Mouse (Mus musculus): ENCODE data around the gene Ddi2.

The Ddi2 gene

GRCm38 (mm10) chr4:141653813-141654212 is 69.4 kb downstream of the Ddi2 start:
- no peak for DNase-seq

- DNase-seq: no peak
These were observed 70.2 kb downstream of the Ddi2 start for GRCm38 (mm10) chr4:141653044-141653443.

- no peak for DNase-seq
These were observed 71.3 kb downstream of the Ddi2 start for GRCm38 (mm10) chr4:141651944-141652343.

GRCm38 (mm10) chr4:141651286-141651685 is 71.9 kb downstream of the Ddi2 start:
- DNase-seq: no peak

- DNase-seq: no peak
These were observed 74.0 kb downstream of the Ddi2 start for GRCm38 (mm10) chr4:141649244-141649643.

GRCm38 (mm10) chr4:141648262-141648661 is 75.0 kb downstream of the Ddi2 start:
- DNase-seq: no peak

- DNase-seq: no peak
These were observed 76.0 kb downstream of the Ddi2 start for GRCm38 (mm10) chr4:141647187-141647586.

- DNase-seq: no peak
These were observed 77.2 kb downstream of the Ddi2 start for GRCm38 (mm10) chr4:141645988-141646387.

- peak; percentile 85 for DNase-seq
These were observed 79.9 kb downstream of the Ddi2 start for GRCm38 (mm10) chr4:141643118-141643855.

GRCm38 (mm10) chr4:141641961-141642811 is 81.0 kb downstream of the Ddi2 start:
- DNase-seq: no peak

GRCm38 (mm10) chr4:141641353-141641771 is 81.9 kb downstream of the Ddi2 start:
- peak; percentile 44 for DNase-seq

- DNase-seq: no peak
These were observed 83.7 kb downstream of the Ddi2 start for GRCm38 (mm10) chr4:141639474-141639873.

- no peak for DNase-seq
These were observed 86.5 kb downstream of the Ddi2 start for GRCm38 (mm10) chr4:141636693-141637092.

GRCm38 (mm10) chr4:141635991-141636390 is 87.2 kb downstream of the Ddi2 start:
- DNase-seq: no peak

- peak; percentile 69 for DNase-seq
These were observed 90.9 kb downstream of the Ddi2 start for GRCm38 (mm10) chr4:141632111-141632873.

- DNase-seq: no peak
These were observed 92.0 kb downstream of the Ddi2 start for GRCm38 (mm10) chr4:141631250-141631649.

- DNase-seq: no peak
These were observed 93.2 kb downstream of the Ddi2 start for GRCm38 (mm10) chr4:141630021-141630420.

- DNase-seq: no peak
These were observed 94.6 kb downstream of the Ddi2 start for GRCm38 (mm10) chr4:141628661-141629060.
